Mouse (Mus musculus): Measurements from ENCODE around the gene Tmem201.

Gene Tmem201

DNA sequence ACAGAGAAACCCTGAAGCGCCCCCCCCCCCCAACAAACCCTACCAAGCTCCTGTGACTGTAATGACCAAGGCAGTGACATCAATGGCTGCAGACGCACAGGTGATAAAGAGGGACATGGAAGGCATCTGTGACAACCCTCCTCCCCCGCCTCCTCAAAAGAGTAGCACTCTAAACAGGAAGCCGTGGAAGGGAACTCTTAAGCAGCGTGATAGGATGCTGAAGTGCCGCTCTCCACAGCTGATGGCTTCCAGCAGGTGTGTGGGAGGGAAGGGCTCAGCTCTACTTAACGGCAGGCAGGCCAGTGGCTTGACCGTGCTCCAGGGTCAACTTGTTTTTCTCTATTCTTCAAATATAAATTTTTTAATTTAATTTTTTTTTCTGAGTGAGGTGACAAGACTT is 16.7 kb downstream of the Tmem201 start:
- DNase-seq (ENCODE audit: low read depth, low spot score), result peak; percentile 60

DNA sequence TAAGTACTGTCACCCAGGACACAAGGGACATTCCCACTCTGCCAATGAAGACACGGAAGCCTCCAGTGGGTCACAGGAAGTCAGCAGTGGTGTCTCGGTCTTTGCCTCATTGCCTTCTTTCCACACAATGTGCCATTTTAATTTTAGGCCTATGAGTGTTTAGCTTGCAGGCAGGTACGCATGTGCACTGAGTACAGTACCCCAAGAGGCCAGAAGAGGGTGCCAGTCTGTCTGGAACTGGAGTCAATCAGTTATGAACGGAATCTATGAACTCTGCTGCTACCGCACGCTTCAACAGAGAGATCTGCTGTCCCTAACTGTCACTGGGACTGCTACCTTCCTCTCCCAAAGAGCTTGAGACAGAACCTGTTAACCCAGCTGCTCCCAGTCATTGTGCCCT is 18.2 kb downstream of the Tmem201 start:
- DNase-seq (ENCODE audit: low read depth, low spot score), result peak; percentile 40

- no peak for DNase-seq (ENCODE audit: low read depth, low spot score)
These were observed 23.3 kb downstream of the Tmem201 start for GRCm38 (mm10) chr4:149714542-149714941.

GRCm38 (mm10) chr4:149711955-149712354 is 25.9 kb downstream of the Tmem201 start:
- peak; percentile 43 for DNase-seq (ENCODE audit: low read depth, low spot score)

DNA sequence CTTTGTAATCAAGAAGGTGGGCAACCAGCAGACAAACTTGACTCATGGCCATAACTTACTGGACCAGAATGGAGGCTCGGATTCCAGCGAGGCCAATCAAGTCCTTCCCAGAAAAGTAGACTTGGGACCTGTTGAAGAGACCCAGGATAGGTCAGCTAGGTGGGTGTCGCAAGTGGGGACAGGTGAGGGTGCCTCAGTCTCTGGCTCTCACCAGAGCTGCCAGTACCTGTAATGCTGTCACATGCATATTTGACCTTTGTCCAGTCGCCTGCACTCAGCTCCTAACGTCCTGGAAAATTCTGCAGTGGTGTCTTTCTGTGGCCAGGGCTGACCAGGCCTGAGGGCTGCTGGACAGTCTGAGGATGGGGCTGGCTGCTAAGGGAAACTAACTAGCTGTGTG is 26.4 kb downstream of the Tmem201 start:
- DNase-seq (ENCODE audit: low read depth, low spot score), result no peak

- DNase-seq (ENCODE audit: low read depth, low spot score), result peak; percentile 91
These were observed 27.3 kb downstream of the Tmem201 start for GRCm38 (mm10) chr4:149710510-149710909.

DNA sequence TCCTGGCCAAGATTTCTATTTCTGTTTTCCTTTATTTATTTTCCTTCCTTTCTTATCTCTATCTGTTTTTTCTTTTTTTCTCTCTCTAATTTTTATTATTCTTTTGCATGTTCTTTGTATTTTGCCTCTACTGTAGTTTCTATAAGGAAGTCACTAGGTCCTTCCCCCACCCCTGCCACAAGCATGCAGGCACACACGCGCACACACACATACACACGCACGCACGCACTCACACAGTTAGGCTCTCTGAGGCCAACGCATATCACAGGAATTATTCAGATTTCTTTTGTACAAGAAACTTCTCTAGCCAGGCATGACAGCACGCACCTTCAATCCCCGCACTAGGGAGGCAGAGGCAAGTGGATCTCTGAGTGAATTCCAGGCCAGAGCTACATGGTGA is 31.9 kb downstream of the Tmem201 start:
- peak; percentile 76 for DNase-seq (ENCODE audit: low read depth, low spot score)

GRCm38 (mm10) chr4:149705298-149705697 is 32.5 kb downstream of the Tmem201 start:
- DNase-seq (ENCODE audit: low read depth, low spot score), result no peak

DNA sequence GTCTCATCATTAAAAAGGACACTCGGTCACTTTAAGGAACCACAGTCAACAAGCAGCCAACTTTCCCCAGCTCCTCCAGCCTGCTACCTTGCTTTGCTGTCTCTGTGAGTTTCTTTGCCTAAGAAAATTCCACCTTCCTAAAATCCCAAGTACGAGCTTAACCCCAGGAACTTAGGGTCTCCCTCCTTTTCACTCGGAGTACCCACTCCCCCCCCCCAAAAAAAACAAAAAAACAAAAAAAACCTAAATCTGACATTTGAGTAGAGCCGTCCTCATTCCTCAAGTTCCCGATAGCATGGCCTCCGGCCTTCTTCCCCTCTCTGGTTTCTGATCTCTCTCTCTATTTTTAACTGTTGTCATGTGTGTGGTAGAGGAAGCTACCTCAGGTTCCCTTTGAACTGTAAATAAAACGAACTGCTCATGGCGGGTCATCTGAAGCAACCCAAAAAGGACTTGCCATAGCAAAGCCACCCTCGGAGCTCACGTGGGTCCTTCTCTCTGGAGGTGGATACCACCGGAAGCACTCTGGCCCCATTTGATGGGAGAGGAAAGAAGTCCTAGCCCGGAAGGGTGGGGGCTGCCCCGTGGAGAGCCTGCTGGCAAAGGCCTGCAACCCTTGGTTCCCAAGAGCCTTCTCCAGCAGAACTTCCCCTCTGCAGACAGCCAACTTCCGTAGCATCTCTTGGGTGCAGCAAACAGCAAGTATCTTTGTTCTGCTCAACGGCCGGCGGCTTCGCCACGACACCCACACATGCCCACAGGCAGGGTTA is 35.4 kb downstream of the Tmem201 start, which contains the start of gene Pik3cd:
Gene Pik3cd (minus strand): TSS at position 362 of the 770 bp plus-strand sequence.
- peak; percentile 87 for DNase-seq (ENCODE audit: low read depth, low spot score)

DNA sequence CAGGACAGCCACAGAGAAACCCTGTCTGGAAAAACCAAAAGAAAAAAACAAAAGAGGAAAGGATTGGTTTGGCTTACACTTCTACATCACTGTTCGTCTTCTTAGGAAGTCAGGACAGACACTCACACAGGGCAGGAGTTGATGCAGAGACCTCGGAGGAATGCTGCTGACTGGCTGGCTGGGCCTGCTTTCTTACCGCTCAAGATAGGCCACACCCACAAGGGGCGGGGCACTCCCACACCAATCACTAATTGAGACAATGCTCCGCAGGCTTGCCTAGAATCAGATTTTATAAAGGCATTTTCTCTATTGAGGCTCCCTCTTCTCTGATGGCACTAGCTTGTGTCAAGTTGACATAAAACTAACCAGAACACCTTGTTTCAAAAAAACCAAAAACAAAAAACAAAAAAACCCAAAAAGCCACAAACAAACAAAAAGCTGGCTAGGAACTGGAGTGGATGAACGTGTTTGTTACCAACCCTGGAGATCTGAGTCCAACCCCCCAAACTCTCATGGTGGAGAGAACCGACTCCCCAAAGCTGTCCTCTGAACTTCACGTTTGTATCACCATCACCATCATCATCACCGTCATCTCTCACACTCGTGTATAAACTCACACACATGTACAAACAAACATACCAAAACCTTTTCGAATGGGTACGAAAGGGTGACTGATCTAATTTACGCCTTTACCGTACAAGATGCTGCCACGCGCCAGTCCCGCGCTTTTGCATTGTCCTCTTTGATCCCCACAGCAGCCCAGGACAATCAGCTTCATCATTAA is 36.2 kb downstream of the Tmem201 start:
- peak; percentile 91 for DNase-seq (ENCODE audit: low read depth, low spot score)

- no peak for DNase-seq (ENCODE audit: low read depth, low spot score)
These were observed 37.9 kb downstream of the Tmem201 start for GRCm38 (mm10) chr4:149699953-149700352.

DNA sequence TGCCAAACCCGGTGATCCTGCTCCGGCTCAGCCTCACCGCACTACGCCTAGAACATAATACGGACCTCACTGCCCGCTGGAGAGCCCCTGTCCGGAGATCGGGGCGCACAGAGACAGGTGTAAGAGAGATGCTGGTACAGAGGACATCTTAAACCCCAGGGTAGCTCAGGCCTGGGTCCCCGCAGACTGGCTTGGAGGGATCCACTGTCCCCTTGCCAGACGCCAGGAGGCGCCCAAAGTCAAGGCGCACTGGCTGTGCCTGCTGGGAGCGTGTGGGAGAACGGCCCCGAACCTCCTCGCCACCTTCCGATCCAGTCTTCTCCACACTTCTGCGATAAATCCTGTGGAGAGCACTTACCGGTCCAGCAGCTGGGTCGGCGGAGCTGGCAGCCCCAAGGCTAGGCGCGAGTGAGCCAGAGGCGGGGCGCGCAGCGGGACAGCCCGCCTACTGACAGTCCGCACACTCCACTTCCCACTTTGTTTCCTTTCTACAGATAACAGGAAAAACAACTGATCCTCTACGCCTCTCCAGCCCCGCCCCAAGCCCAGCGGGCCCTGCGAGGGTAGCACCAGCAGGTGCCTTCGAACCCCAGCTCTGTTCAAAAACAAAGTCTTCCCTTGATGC is 39.5 kb downstream of the Tmem201 start:
- DNase-seq (ENCODE audit: low read depth, low spot score), result peak; percentile 87

- peak; percentile 93 for DNase-seq (ENCODE audit: low read depth, low spot score)
These were observed 40.2 kb downstream of the Tmem201 start for GRCm38 (mm10) chr4:149697506-149698196.

- DNase-seq (ENCODE audit: low read depth, low spot score), result peak; percentile 66
These were observed 41.5 kb downstream of the Tmem201 start for GRCm38 (mm10) chr4:149696189-149696971.

- no peak for DNase-seq (ENCODE audit: low read depth, low spot score)
These were observed 46.5 kb downstream of the Tmem201 start for GRCm38 (mm10) chr4:149691368-149691767.

DNA sequence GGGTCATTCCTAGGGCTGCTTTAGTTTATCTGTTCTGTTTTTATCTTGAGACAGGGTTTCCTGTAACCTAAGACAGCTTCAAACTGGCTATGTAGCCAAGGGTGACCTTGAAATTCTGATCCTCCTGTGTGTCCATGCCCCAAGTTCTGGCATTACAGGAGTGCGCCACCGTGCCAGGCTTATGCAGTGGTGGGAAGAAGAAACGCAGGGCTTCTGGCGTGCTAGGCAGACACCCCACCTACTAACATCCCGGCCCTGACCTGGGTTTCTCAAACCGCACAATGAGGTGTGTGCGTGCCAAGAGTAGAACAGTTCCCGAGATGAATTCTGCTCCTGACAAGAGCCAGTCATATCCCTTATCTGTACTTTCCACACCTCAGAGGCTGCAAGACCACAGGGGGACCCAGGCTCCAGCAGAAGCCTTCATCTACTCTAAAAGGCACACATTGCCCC is 47.0 kb downstream of the Tmem201 start:
- DNase-seq (ENCODE audit: low read depth, low spot score), result no peak

- DNase-seq (ENCODE audit: low read depth, low spot score), result no peak
These were observed 47.8 kb downstream of the Tmem201 start for GRCm38 (mm10) chr4:149689822-149690700.

DNA sequence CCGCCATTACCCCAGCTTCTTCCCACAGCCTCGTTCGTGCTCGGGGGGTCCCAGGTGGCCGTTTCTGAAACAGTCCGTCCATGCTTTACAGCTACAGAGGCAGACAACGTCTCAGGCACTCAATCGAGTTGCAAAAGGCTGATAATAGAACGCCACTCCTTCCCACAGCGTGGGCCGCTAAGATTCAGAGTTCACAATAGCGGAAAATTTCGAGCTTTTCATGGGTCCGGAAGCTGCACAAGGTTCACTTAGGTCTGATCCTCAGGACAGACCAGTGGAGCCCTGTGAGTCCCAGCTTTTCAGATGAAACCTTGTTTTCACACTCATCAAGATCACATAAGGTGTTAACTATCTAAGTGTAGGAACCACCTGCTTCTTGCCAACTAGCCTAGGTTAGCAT is 49.0 kb downstream of the Tmem201 start:
- no peak for DNase-seq (ENCODE audit: low read depth, low spot score)

GRCm38 (mm10) chr4:149684841-149685623 is 52.8 kb downstream of the Tmem201 start:
- no peak for DNase-seq (ENCODE audit: low read depth, low spot score)

Data from CD4-positive helper T cell, adult 2 months (primary cell).